ENCODE assay signal across 22 mouse cellular contexts in the genomic region with DNA sequence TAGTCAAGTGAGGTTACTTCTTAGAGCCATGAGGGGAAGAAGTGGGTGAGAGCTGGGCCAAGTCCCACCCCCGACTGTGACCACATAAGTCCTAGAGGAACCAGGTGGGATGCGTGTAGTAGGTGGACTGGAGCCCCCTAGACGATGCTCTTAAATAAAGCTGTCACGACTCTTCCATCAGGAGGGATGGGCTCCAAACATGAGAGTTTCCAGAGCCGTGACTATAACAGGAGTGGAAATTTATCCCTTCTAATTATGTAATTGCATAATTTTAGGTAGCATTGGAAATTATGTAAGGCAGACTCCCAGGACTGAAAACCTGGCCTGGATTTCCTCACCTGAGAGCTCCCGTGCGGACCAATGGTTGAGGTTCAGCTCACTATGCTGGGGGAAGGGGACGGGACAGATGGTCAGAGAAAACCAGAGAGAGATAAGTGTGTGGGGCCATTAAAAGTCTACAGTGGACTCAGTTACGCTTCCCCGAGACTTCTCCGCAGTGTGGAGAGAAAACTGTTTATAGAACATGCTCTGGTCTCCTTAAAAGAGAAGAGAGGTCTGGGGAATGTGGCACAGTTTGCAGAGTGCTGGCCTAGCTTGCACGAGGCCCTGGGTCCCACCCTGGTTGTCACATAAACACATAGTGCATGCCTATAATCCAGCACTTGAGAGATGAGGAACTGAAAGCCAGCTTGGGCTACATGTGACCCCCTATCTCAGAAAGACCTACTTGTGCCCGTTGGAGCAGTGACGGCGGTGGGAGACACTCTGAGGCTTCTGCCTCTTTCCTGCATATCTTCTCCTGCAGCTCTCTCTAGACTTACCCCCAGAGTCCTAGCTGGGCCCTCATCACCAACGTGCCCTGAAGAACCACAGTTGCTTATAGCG.
DNase-seq lines count a peak whose midpoint lies in the region; TF ChIP-seq lines count a peak whose summit lies in the region.
"Had no signal": no experiment of that assay in that cellular context is flagged by ENCODE, and none has a peak within 500 bp of the region (broad histone marks: within the 10 kb centered on the region; RNA-seq: fewer than 3 reads in every experiment).

No protein-coding gene starts in this region.

- peak; percentile 36 to 48 for DNase-seq in frontal cortex, postnatal 36 days (ENCODE audit: low spot score in 2 of 2)
- no peak for DNase-seq in frontal cortex, postnatal 25 days (ENCODE audit: low spot score in 2 of 2)
- peak; percentile 48 to 53 for DNase-seq in right cerebral cortex, adult 2 months (ENCODE audit: low spot score in 2 of 2)
- no peak for DNase-seq in right cerebral cortex, postnatal 14 days
- peak in 1 of 2 experiments; percentile 43 for DNase-seq in left cerebral cortex, adult 2 months (ENCODE audit: extremely low spot score in 1 of 2, low spot score in 2 of 2)
- DNase-seq in cerebellum, adult 11-12 months, result no peak
- DNase-seq in ovary, postnatal 36 days (ENCODE audit: low spot score), result no peak
- DNase-seq: adrenal gland, adult 2 months; cerebellum, postnatal 10 days; embryo, embryonic 11 days; gastrocnemius, postnatal 25 days; kidney, adult 8-10 months; kidney, postnatal 25 days; liver, embryonic 13.5 days; lung, embryonic 14.5 days; thymus, adult 18-20 months; thymus, postnatal 4 days had no signal

- no peak for TF ChIP-seq CTCF in left cerebral cortex, adult 2 months (IDR thresholded peaks at IDR 0.05)

- intact Hi-C loops in left cerebral cortex, adult 2 months (cut with DNase I), result no loop called here

- H3K27ac ChIP-seq in left cerebral cortex, adult 2 months, result peak overlapping the region; percentile 85
- H3K27ac ChIP-seq: hindbrain, postnatal 0 days; limb, embryonic 13.5 days; liver, embryonic 13.5 days; macrophage; midbrain, embryonic 12.5 days; neural tube, embryonic 12.5 days had no signal

- H3K4me3 ChIP-seq in left cerebral cortex, adult 2 months, result no peak overlapping the region
- H3K4me3 ChIP-seq: limb, embryonic 13.5 days; liver, embryonic 13.5 days; midbrain, embryonic 12.5 days; neural tube, embryonic 12.5 days had no signal

Comparison
In these comparisons a context has a peak if more than half of its experiments do, and no peak if none do; other contexts are left out.
1. DNase-seq: peak in frontal cortex, postnatal 36 days (2 of 2) and right cerebral cortex, adult 2 months (2 of 2); none in frontal cortex, postnatal 25 days (0 of 2), right cerebral cortex, postnatal 14 days (single experiment), cerebellum, adult 11-12 months (single experiment) and ovary, postnatal 36 days (single experiment).